Mouse (Mus musculus): ENCODE measurements around the gene Prrt2. TPM values are rescaled to one million over a fixed set of nuclear protein-coding genes. Genes with fewer than 3 reads are reported as not detected.

The Prrt2 gene
- polyA plus RNA-seq, 1 experiment from 2014 or later = 0.88 TPM

Small RNAs within 50 kb of the gene (microRNA-seq; reads per million reads assigned to microRNA genes)
- not detected for gene Gm44343

Other genes with a start within 250 kb of the Prrt2 start
- 77.2 and 78.5 TPM in 2 replicates for gene Ypel3, start 244.3 kb downstream of the Prrt2 start, polyA plus RNA-seq (2016; fragmentation: Nextera tagmentation; extraction: Ambion mirVana)
- 0.33 and 0.50 TPM in 2 replicates for gene Tbx6, start 239.7 kb downstream of the Prrt2 start, polyA plus RNA-seq (2016; fragmentation: Nextera tagmentation; extraction: Ambion mirVana)
- 191 and 205 TPM in 2 replicates for gene Ppp4c, start 228.7 kb downstream of the Prrt2 start, polyA plus RNA-seq (2016; fragmentation: Nextera tagmentation; extraction: Ambion mirVana)
- gene Fam57b, start 223.5 kb downstream of the Prrt2 start, polyA plus RNA-seq (2016; fragmentation: Nextera tagmentation; extraction: Ambion mirVana) = not detected in 2 replicates
- not detected in 2 replicates for gene 4930451I11Rik, start 189.6 kb downstream of the Prrt2 start, polyA plus RNA-seq (2016; fragmentation: Nextera tagmentation; extraction: Ambion mirVana)
- gene Doc2a, start 173.8 kb downstream of the Prrt2 start, polyA plus RNA-seq (2016; fragmentation: Nextera tagmentation; extraction: Ambion mirVana) = 0.15 and 0.24 TPM in 2 replicates
- 20.3 and 22.0 TPM in 2 replicates for gene Hirip3, start 159.2 kb downstream of the Prrt2 start, polyA plus RNA-seq (2016; fragmentation: Nextera tagmentation; extraction: Ambion mirVana)
- 70.5 and 73.0 TPM in 2 replicates for gene Ino80e, start 158.8 kb downstream of the Prrt2 start, polyA plus RNA-seq (2016; fragmentation: Nextera tagmentation; extraction: Ambion mirVana)
- 20.1 and 20.6 TPM in 2 replicates for gene Taok2, start 136.5 kb downstream of the Prrt2 start, polyA plus RNA-seq (2016; fragmentation: Nextera tagmentation; extraction: Ambion mirVana)
- 16.7 and 16.9 TPM in 2 replicates for gene Tmem219, start 98.3 kb downstream of the Prrt2 start, polyA plus RNA-seq (2016; fragmentation: Nextera tagmentation; extraction: Ambion mirVana)
- 10.3 and 10.7 TPM in 2 replicates for gene Kctd13, start 92.3 kb downstream of the Prrt2 start, polyA plus RNA-seq (2016; fragmentation: Nextera tagmentation; extraction: Ambion mirVana)
- not detected in 2 replicates for gene Asphd1, start 71.6 kb downstream of the Prrt2 start, polyA plus RNA-seq (2016; fragmentation: Nextera tagmentation; extraction: Ambion mirVana)
- gene Sez6l2, start 70.6 kb downstream of the Prrt2 start, polyA plus RNA-seq (2016; fragmentation: Nextera tagmentation; extraction: Ambion mirVana) = 0.06 and 0.39 TPM in 2 replicates
- 59.2 and 63.2 TPM in 2 replicates for gene Cdipt, start 45.3 kb downstream of the Prrt2 start, polyA plus RNA-seq (2016; fragmentation: Nextera tagmentation; extraction: Ambion mirVana)
- 0.29 and 0.44 TPM in 2 replicates for gene Cdiptos, start 45.1 kb downstream of the Prrt2 start, polyA plus RNA-seq (2016; fragmentation: Nextera tagmentation; extraction: Ambion mirVana)
- 8.3 and 8.9 TPM in 2 replicates for gene Mvp, start 6.6 kb downstream of the Prrt2 start, polyA plus RNA-seq (2016; fragmentation: Nextera tagmentation; extraction: Ambion mirVana)
- gene Pagr1b, start 4.7 kb downstream of the Prrt2 start, polyA plus RNA-seq (2016; fragmentation: Nextera tagmentation; extraction: Ambion mirVana) = 0.57 TPM in 1 of 2 replicates, not detected in the other
- 60.5 and 65.1 TPM in 2 replicates for gene Pagr1a, start 3.9 kb downstream of the Prrt2 start, polyA plus RNA-seq (2016; fragmentation: Nextera tagmentation; extraction: Ambion mirVana)
- 4.1 and 8.9 TPM in 2 replicates for gene Gm42742, start 114 bp downstream of the Prrt2 start, polyA plus RNA-seq (2016; fragmentation: Nextera tagmentation; extraction: Ambion mirVana)
- 104 and 107 TPM in 2 replicates for gene Maz, start 5.8 kb upstream of the Prrt2 start, polyA plus RNA-seq (2016; fragmentation: Nextera tagmentation; extraction: Ambion mirVana)
- 126 and 132 TPM in 2 replicates for gene Kif22, start 21.3 kb upstream of the Prrt2 start, polyA plus RNA-seq (2016; fragmentation: Nextera tagmentation; extraction: Ambion mirVana)
- gene Zg16, start 66.1 kb upstream of the Prrt2 start, polyA plus RNA-seq (2016; fragmentation: Nextera tagmentation; extraction: Ambion mirVana) = not detected in 2 replicates
- gene AI467606, start 70.1 kb upstream of the Prrt2 start, polyA plus RNA-seq (2016; fragmentation: Nextera tagmentation; extraction: Ambion mirVana) = 8.3 and 8.5 TPM in 2 replicates
- gene Qprt, start 101.0 kb upstream of the Prrt2 start, polyA plus RNA-seq (2016; fragmentation: Nextera tagmentation; extraction: Ambion mirVana) = 36.5 and 40.3 TPM in 2 replicates
- 7.3 and 7.4 TPM in 2 replicates for gene Spn, start 116.6 kb upstream of the Prrt2 start, polyA plus RNA-seq (2016; fragmentation: Nextera tagmentation; extraction: Ambion mirVana)
- gene Cd2bp2, start 174.8 kb upstream of the Prrt2 start, polyA plus RNA-seq (2016; fragmentation: Nextera tagmentation; extraction: Ambion mirVana) = 35.0 and 36.0 TPM in 2 replicates
- gene Tbc1d10b, start 187.3 kb upstream of the Prrt2 start, polyA plus RNA-seq (2016; fragmentation: Nextera tagmentation; extraction: Ambion mirVana) = 26.7 and 30.9 TPM in 2 replicates
- 37.6 and 41.4 TPM in 2 replicates for gene Mylpf, start 187.7 kb upstream of the Prrt2 start, polyA plus RNA-seq (2016; fragmentation: Nextera tagmentation; extraction: Ambion mirVana)
- gene Zfp553, start 211.8 kb upstream of the Prrt2 start, polyA plus RNA-seq (2016; fragmentation: Nextera tagmentation; extraction: Ambion mirVana) = 13.7 and 14.2 TPM in 2 replicates
- gene Sept1, start 211.9 kb upstream of the Prrt2 start, polyA plus RNA-seq (2016; fragmentation: Nextera tagmentation; extraction: Ambion mirVana) = 10.6 and 13.6 TPM in 2 replicates
- gene Zfp771, start 223.1 kb upstream of the Prrt2 start, polyA plus RNA-seq (2016; fragmentation: Nextera tagmentation; extraction: Ambion mirVana) = 30.0 and 31.6 TPM in 2 replicates
- gene Dctpp1, start 239.5 kb upstream of the Prrt2 start, polyA plus RNA-seq (2016; fragmentation: Nextera tagmentation; extraction: Ambion mirVana) = 163 and 167 TPM in 2 replicates

All from liver, embryonic 12.5 days (tissue).